Mouse (Mus musculus): ENCODE results near the gene Ints2. TPM values are rescaled to one million over a fixed set of nuclear protein-coding genes. Genes with fewer than 3 reads are reported as not detected.

The Ints2 gene
- total RNA-seq, 1 experiment, result 92.9 TPM

GRCm38 (mm10) chr11:86257054-86257453, 321 bp downstream of the Ints2 start:
- TF ChIP-seq HCFC1 (IDR thresholded peaks at IDR 0.05; ENCODE audit: borderline replicate concordance, insufficient read depth, low read length), result no peak
- TF ChIP-seq MAFK (IDR thresholded peaks at IDR 0.05; ENCODE audit: insufficient read depth, low read depth, low read length), result no peak
- no peak for TF ChIP-seq CHD2 (IDR thresholded peaks at IDR 0.05; ENCODE audit: low read depth, low read length)
- no peak for TF ChIP-seq ZNF384 (IDR thresholded peaks at IDR 0.05; ENCODE audit: low read depth, low read length)
- no peak for TF ChIP-seq ZC3H11A (IDR thresholded peaks at IDR 0.05; ENCODE audit: borderline replicate concordance, low read depth, low read length)
- DNase-seq (ENCODE audit: low read depth, low spot score), result no peak
- Histone ChIP-seq H3K27ac (ENCODE audit: insufficient read depth, low read depth, low read length, poor library complexity, severe bottlenecking) (no peak overlapping the region), H3K9me3 (ENCODE audit: control insufficient read depth, insufficient read depth, low read depth, low read length) (no peaks in the 10 kb centered on the region), H3K36me3 (ENCODE audit: control insufficient read depth, insufficient read depth, low read length, poor library complexity, severe bottlenecking) (peaks cover 5% of the 10 kb centered on the region; the same call in 1 of the 2 replicates), H3K4me3 (ENCODE audit: insufficient read depth in 1 of 2, low read depth in 1 of 2, low read length in 2 of 2, poor library complexity in 1 of 2, severe bottlenecking in 1 of 2) (peak overlapping the region; percentile 79 to 86), H3K9ac (ENCODE audit: insufficient read depth, low read depth, low read length, poor library complexity, severe bottlenecking) (peak overlapping the region; percentile 96), H3K4me1 (ENCODE audit: control insufficient read depth in 2 of 2, insufficient read depth in 2 of 2, low read length in 2 of 2, poor library complexity in 1 of 2) (peaks cover 0 to 3% of the 10 kb centered on the region in 2 experiments; a peak in 1 of 4 replicates)
- in situ Hi-C loops (cut with MboI; ENCODE audit: low sequenced_read_pairs in 2 of 2, unreplicated experiment in 2 of 2), result no loop called here

- Histone ChIP-seq H3K9ac (ENCODE audit: insufficient read depth, low read depth, low read length, poor library complexity, severe bottlenecking) (no peak overlapping the region), H3K4me1 (ENCODE audit: control insufficient read depth in 2 of 2, insufficient read depth in 2 of 2, low read length in 2 of 2, poor library complexity in 1 of 2) (peaks cover 0 to 3% of the 10 kb centered on the region in 2 experiments; a peak in 1 of 4 replicates), H3K27ac (ENCODE audit: insufficient read depth, low read depth, low read length, poor library complexity, severe bottlenecking) (no peak overlapping the region), H3K9me3 (ENCODE audit: control insufficient read depth, insufficient read depth, low read depth, low read length) (no peaks in the 10 kb centered on the region), H3K4me3 (ENCODE audit: insufficient read depth in 1 of 2, low read depth in 1 of 2, low read length in 2 of 2, poor library complexity in 1 of 2, severe bottlenecking in 1 of 2) (no peak overlapping the region), H3K36me3 (ENCODE audit: control insufficient read depth, insufficient read depth, low read length, poor library complexity, severe bottlenecking) (peaks cover 16% of the 10 kb centered on the region)
- no peak for DNase-seq (ENCODE audit: low read depth, low spot score)
- TF ChIP-seq ZNF384 (IDR thresholded peaks at IDR 0.05; ENCODE audit: low read depth, low read length), result no peak
- no peak for TF ChIP-seq ZC3H11A (IDR thresholded peaks at IDR 0.05; ENCODE audit: borderline replicate concordance, low read depth, low read length)
- no peak for TF ChIP-seq CHD2 (IDR thresholded peaks at IDR 0.05; ENCODE audit: low read depth, low read length)
- TF ChIP-seq MAFK (IDR thresholded peaks at IDR 0.05; ENCODE audit: insufficient read depth, low read depth, low read length), result no peak
- TF ChIP-seq HCFC1 (IDR thresholded peaks at IDR 0.05; ENCODE audit: borderline replicate concordance, insufficient read depth, low read length), result no peak
- in situ Hi-C loops (cut with MboI; ENCODE audit: low sequenced_read_pairs in 2 of 2, unreplicated experiment in 2 of 2), result no loop called here
Measured at GRCm38 (mm10) chr11:86253342-86253741, 4.0 kb downstream of the Ints2 start.

- Histone ChIP-seq H3K36me3 (ENCODE audit: control insufficient read depth, insufficient read depth, low read length, poor library complexity, severe bottlenecking) (peaks cover 20% of the 10 kb centered on the region), H3K9me3 (ENCODE audit: control insufficient read depth, insufficient read depth, low read depth, low read length) (no peaks in the 10 kb centered on the region), H3K4me3 (ENCODE audit: insufficient read depth in 1 of 2, low read depth in 1 of 2, low read length in 2 of 2, poor library complexity in 1 of 2, severe bottlenecking in 1 of 2) (no peak overlapping the region), H3K9ac (ENCODE audit: insufficient read depth, low read depth, low read length, poor library complexity, severe bottlenecking) (no peak overlapping the region), H3K27ac (ENCODE audit: insufficient read depth, low read depth, low read length, poor library complexity, severe bottlenecking) (no peak overlapping the region), H3K4me1 (ENCODE audit: control insufficient read depth in 2 of 2, insufficient read depth in 2 of 2, low read length in 2 of 2, poor library complexity in 1 of 2) (no peaks in the 10 kb centered on the region)
- TF ChIP-seq CHD2 (IDR thresholded peaks at IDR 0.05; ENCODE audit: low read depth, low read length), result no peak
- TF ChIP-seq MAFK (IDR thresholded peaks at IDR 0.05; ENCODE audit: insufficient read depth, low read depth, low read length), result peak; percentile 98
- DNase-seq (ENCODE audit: low read depth, low spot score), result no peak
- in situ Hi-C loops (cut with MboI; ENCODE audit: low sequenced_read_pairs in 2 of 2, unreplicated experiment in 2 of 2), result no loop called here
Measured at GRCm38 (mm10) chr11:86232446-86232845, 24.9 kb downstream of the Ints2 start.

GRCm38 (mm10) chr11:86231781-86232350, 25.5 kb downstream of the Ints2 start:
- TF ChIP-seq MAFK (IDR thresholded peaks at IDR 0.05; ENCODE audit: insufficient read depth, low read depth, low read length) (no peak), CHD2 (IDR thresholded peaks at IDR 0.05; ENCODE audit: low read depth, low read length) (no peak), ZC3H11A (IDR thresholded peaks at IDR 0.05; ENCODE audit: borderline replicate concordance, low read depth, low read length) (no peak), HCFC1 (IDR thresholded peaks at IDR 0.05; ENCODE audit: borderline replicate concordance, insufficient read depth, low read length) (no peak), ZNF384 (IDR thresholded peaks at IDR 0.05; ENCODE audit: low read depth, low read length) (no peak)
- no peak overlapping the region for H3K27ac ChIP-seq (ENCODE audit: insufficient read depth, low read depth, low read length, poor library complexity, severe bottlenecking)
- DNase-seq (ENCODE audit: low read depth, low spot score), result no peak
- no peaks in the 10 kb centered on the region for H3K4me1 ChIP-seq (ENCODE audit: control insufficient read depth in 2 of 2, insufficient read depth in 2 of 2, low read length in 2 of 2, poor library complexity in 1 of 2)
- H3K36me3 ChIP-seq (ENCODE audit: control insufficient read depth, insufficient read depth, low read length, poor library complexity, severe bottlenecking), result peaks cover 21% of the 10 kb centered on the region
- no peak overlapping the region for H3K9ac ChIP-seq (ENCODE audit: insufficient read depth, low read depth, low read length, poor library complexity, severe bottlenecking)
- in situ Hi-C loops (cut with MboI; ENCODE audit: low sequenced_read_pairs in 2 of 2, unreplicated experiment in 2 of 2), result no loop called here
- no peaks in the 10 kb centered on the region for H3K9me3 ChIP-seq (ENCODE audit: control insufficient read depth, insufficient read depth, low read depth, low read length)
- H3K4me3 ChIP-seq (ENCODE audit: insufficient read depth in 1 of 2, low read depth in 1 of 2, low read length in 2 of 2, poor library complexity in 1 of 2, severe bottlenecking in 1 of 2), result no peak overlapping the region
